Mouse (Mus musculus) midbrain, embryonic 15.5 days (tissue): ENCODE results near the gene 4930524B15Rik. TPM values are rescaled to one million over a fixed set of nuclear protein-coding genes. Genes with fewer than 3 reads are reported as not detected.
"Not testable (repeated sequence)": the region's sequence is repeated elsewhere in the genome, so short reads cannot be mapped to it uniquely, and the experiment has no call there.

Experiments
- ATAC-seq: fragments of 200-750 bp; cut with Nextera tagmentation; replicated peaks from 2 replicates; pipeline ENCODE4 v1.8.0; 2017; ENCODE audit warnings: moderate TSS enrichment
- H3K27ac ChIP-seq: fragments of 300-500 bp; sonication (generic); 2 replicates; pipeline ENCODE4 v1.5.1; 2015; ENCODE audit warnings: mild to moderate bottlenecking, inconsistent platforms
- H3K27me3 ChIP-seq: fragments of 300-500 bp; sonication (generic); replicated peaks from 2 replicates; pipeline ENCODE4 v1.6.1; 2015; ENCODE audit warnings: inconsistent platforms
- H3K36me3 ChIP-seq: fragments of 300-500 bp; sonication (generic); replicated peaks from 2 replicates; pipeline ENCODE4 v1.6.1; 2015; ENCODE audit warnings: inconsistent platforms
- H3K4me1 ChIP-seq: fragments of 300-500 bp; sonication (generic); 2 replicates; pipeline ENCODE4 v1.6.1; 2015; ENCODE audit warnings: inconsistent platforms
- H3K4me2 ChIP-seq: fragments of 300-500 bp; sonication (generic); 2 replicates; pipeline ENCODE4 v1.6.1; 2015; ENCODE audit warnings: inconsistent platforms, mild to moderate bottlenecking, moderate library complexity
- H3K4me3 ChIP-seq: fragments of 300-500 bp; sonication (generic); 2 replicates; pipeline ENCODE4 v1.5.1; 2015; ENCODE audit warnings: mild to moderate bottlenecking, inconsistent platforms
- H3K9ac ChIP-seq: fragments of 300-500 bp; sonication (generic); 2 replicates; pipeline ENCODE4 v1.6.1; 2015; ENCODE audit warnings: mild to moderate bottlenecking, inconsistent platforms
- H3K9me3 ChIP-seq: fragments of 300-500 bp; sonication (generic); 2 replicates; pipeline ENCODE4 v1.6.1; 2016; ENCODE audit warnings: inconsistent platforms
- WGBS: fragments of 180-500 bp; shearing (Covaris S2); methylation state at CpG from one replicate; pipeline ENCODE4 v1.1.7; 2015; ENCODE audit warnings: mixed read lengths; 5-methylcytosine and 5-hydroxymethylcytosine counted together
- polyA plus RNA-seq: library from polyadenylated mRNA; unstranded; fragments of >200 nt; fragmentation: Nextera tagmentation; extraction: Ambion mirVana; gene quantifications from 2 replicates; pipeline ENCODE4 v1.2.1, GENCODE M21; 2015

4930524B15Rik gene
- polyA plus RNA-seq, 1 experiment from 2014 or later: 0.32 TPM

- Histone ChIP-seq H3K4me3 (peak within 1 kb of the TSS; percentile 58), H3K27me3 (no peaks in the 10 kb centered on the region), H3K9ac (peak within 1 kb of the TSS; percentile 85), H3K4me1 (peaks cover 31% of the 10 kb centered on the region), H3K36me3 (peaks cover 17% of the 10 kb centered on the region), H3K4me2 (peak within 1 kb of the TSS; percentile 81), H3K9me3 (no peaks in the 10 kb centered on the region), H3K27ac (peak within 1 kb of the TSS; percentile 95)
- WGBS: under 1% methylated on average over 16 of the region's 16 CpGs
- peak; percentile 91 for ATAC-seq
Measured at GRCm38 (mm10) chr11:32000281-32000680, 34.9 kb downstream of the 4930524B15Rik start, which contains the start of gene Nsg2. Gene Nsg2, plus strand, starts transcription at chr11:32000463.

- Histone ChIP-seq H3K9me3 (no peaks in the 10 kb centered on the region), H3K4me2 (peak overlapping the region; percentile 81), H3K27me3 (no peaks in the 10 kb centered on the region), H3K36me3 (peaks cover 27% of the 10 kb centered on the region), H3K4me1 (peaks cover 35% of the 10 kb centered on the region), H3K4me3 (peak overlapping the region; percentile 58), H3K9ac (peak overlapping the region; percentile 78), H3K27ac (peak overlapping the region; percentile 90)
- 1% methylated on average over 11 of the region's 11 CpGs for WGBS
- no peak for ATAC-seq
Measured at GRCm38 (mm10) chr11:32001181-32001910, 36.0 kb downstream of the 4930524B15Rik start.

- peak; percentile 79 for ATAC-seq
- WGBS: under 1% methylated on average over 5 of the region's 5 CpGs
Measured at GRCm38 (mm10) chr11:32002670-32003072, 37.3 kb downstream of the 4930524B15Rik start.

GRCm38 (mm10) chr11:32008049-32008448 is 42.7 kb downstream of the 4930524B15Rik start:
- Histone ChIP-seq H3K36me3 (peaks cover 40% of the 10 kb centered on the region), H3K4me2 (0 out of 2 replicates have a peak overlapping the region, but pooled peaks have one; percentile 40), H3K4me1 (peaks cover 77% of the 10 kb centered on the region), H3K27ac (0 out of 2 replicates have a peak overlapping the region, but pooled peaks have one; percentile 12)
- not testable (repeated sequence) for H3K9me3 ChIP-seq, H3K4me3 ChIP-seq, ATAC-seq, H3K9ac ChIP-seq, H3K27me3 ChIP-seq
- 90% methylated on average over 3 of the region's 3 CpGs for WGBS

More at GRCm38 (mm10) chr11:32002670-32003072, 37.3 kb downstream of the 4930524B15Rik start:
- peak overlapping the region; percentile 78 for H3K9ac ChIP-seq
- peaks cover 40% of the 10 kb centered on the region for H3K4me1 ChIP-seq
- H3K4me3 ChIP-seq: peak overlapping the region; percentile 58
- H3K36me3 ChIP-seq: peaks cover 40% of the 10 kb centered on the region
- H3K27ac ChIP-seq: peak overlapping the region; percentile 90
- no peaks in the 10 kb centered on the region; the same call in 1 of the 2 replicates for H3K9me3 ChIP-seq
- no peaks in the 10 kb centered on the region for H3K27me3 ChIP-seq
- peak overlapping the region; percentile 81 for H3K4me2 ChIP-seq

- peaks cover 74% of the 10 kb centered on the region for H3K4me1 ChIP-seq
- no peak for ATAC-seq
- no peaks in the 10 kb centered on the region for H3K27me3 ChIP-seq
- no peak overlapping the region; the same call in 1 of the 2 replicates for H3K4me3 ChIP-seq
- H3K9ac ChIP-seq: no peak overlapping the region
- peak overlapping the region; percentile 81 for H3K27ac ChIP-seq
- WGBS: 53% methylated on average over 3 of the region's 3 CpGs
- no peaks in the 10 kb centered on the region; the same call in 1 of the 2 replicates for H3K9me3 ChIP-seq
- H3K36me3 ChIP-seq: peaks cover 34% of the 10 kb centered on the region
- H3K4me2 ChIP-seq: peak overlapping the region; percentile 40
Measured at GRCm38 (mm10) chr11:32008852-32009251, 43.5 kb downstream of the 4930524B15Rik start.

- peaks cover 25% of the 10 kb centered on the region for H3K36me3 ChIP-seq
- WGBS: 3% methylated on average over 13 of the region's 13 CpGs
- no peak overlapping the region for H3K4me3 ChIP-seq
- peak; percentile 71 for ATAC-seq
- peak overlapping the region; percentile 18; the same call in 1 of the 2 replicates for H3K9ac ChIP-seq
- H3K27me3 ChIP-seq: no peaks in the 10 kb centered on the region
- H3K4me2 ChIP-seq: peak overlapping the region; percentile 40
- peaks cover 72% of the 10 kb centered on the region for H3K4me1 ChIP-seq
- H3K27ac ChIP-seq: peak overlapping the region; percentile 81
- no peaks in the 10 kb centered on the region; the same call in 1 of the 2 replicates for H3K9me3 ChIP-seq
Measured at GRCm38 (mm10) chr11:32009961-32010662, 44.7 kb downstream of the 4930524B15Rik start.

- Histone ChIP-seq H3K36me3 (peaks cover 20% of the 10 kb centered on the region), H3K4me2 (peak overlapping the region; percentile 40), H3K4me1 (peaks cover 73% of the 10 kb centered on the region), H3K27me3 (no peaks in the 10 kb centered on the region), H3K27ac (peak overlapping the region; percentile 81), H3K9ac (no peak overlapping the region), H3K4me3 (no peak overlapping the region), H3K9me3 (no peaks in the 10 kb centered on the region; the same call in 1 of the 2 replicates)
- 0 out of 2 replicates have a peak, but pooled peaks have one; percentile 1 for ATAC-seq
- 28% methylated on average over 5 of the region's 5 CpGs for WGBS
Measured at GRCm38 (mm10) chr11:32010663-32010970, 45.2 kb downstream of the 4930524B15Rik start.

GRCm38 (mm10) chr11:32011867-32012603 is 46.6 kb downstream of the 4930524B15Rik start:
- peaks cover 5% of the 10 kb centered on the region; the same call in 1 of the 2 replicates for H3K36me3 ChIP-seq
- H3K4me2 ChIP-seq: no peak overlapping the region
- H3K4me3 ChIP-seq: no peak overlapping the region
- ATAC-seq: no peak
- H3K4me1 ChIP-seq: peaks cover 87% of the 10 kb centered on the region
- H3K9ac ChIP-seq: no peak overlapping the region
- 69% methylated on average over 9 of the region's 9 CpGs for WGBS
- no peaks in the 10 kb centered on the region for H3K27me3 ChIP-seq
- peak overlapping the region; percentile 34; the same call in 1 of the 2 replicates for H3K27ac ChIP-seq
- no peaks in the 10 kb centered on the region for H3K9me3 ChIP-seq

GRCm38 (mm10) chr11:32013014-32013427 is 47.6 kb downstream of the 4930524B15Rik start:
- Histone ChIP-seq H3K4me1 (peaks cover 88% of the 10 kb centered on the region), H3K4me2 (no peak overlapping the region), H3K9ac (no peak overlapping the region), H3K4me3 (no peak overlapping the region), H3K27me3 (no peaks in the 10 kb centered on the region), H3K36me3 (no peaks in the 10 kb centered on the region), H3K9me3 (no peaks in the 10 kb centered on the region), H3K27ac (no peak overlapping the region)
- WGBS: 86% methylated on average over 4 of the region's 4 CpGs
- no peak for ATAC-seq

- Histone ChIP-seq H3K4me2 (no peak overlapping the region), H3K9ac (no peak overlapping the region), H3K36me3 (no peaks in the 10 kb centered on the region), H3K9me3 (no peaks in the 10 kb centered on the region), H3K4me1 (peaks cover 88% of the 10 kb centered on the region), H3K4me3 (no peak overlapping the region), H3K27ac (no peak overlapping the region), H3K27me3 (no peaks in the 10 kb centered on the region)
- ATAC-seq: no peak
- 94% methylated on average over 1 of the region's 1 CpGs for WGBS
Measured at GRCm38 (mm10) chr11:32013561-32013960, 48.2 kb downstream of the 4930524B15Rik start.

GRCm38 (mm10) chr11:32018201-32018600 is 52.8 kb downstream of the 4930524B15Rik start:
- ATAC-seq: 0 out of 2 replicates have a peak, but pooled peaks have one; percentile 21
- Histone ChIP-seq H3K27me3 (no peaks in the 10 kb centered on the region), H3K9me3 (no peaks in the 10 kb centered on the region), H3K4me1 (peaks cover 87% of the 10 kb centered on the region), H3K36me3 (no peaks in the 10 kb centered on the region), H3K27ac (peak overlapping the region; percentile 67), H3K9ac (no peak overlapping the region), H3K4me3 (no peak overlapping the region), H3K4me2 (no peak overlapping the region)
- 48% methylated on average over 4 of the region's 4 CpGs for WGBS
